In genomic region chr15:99819109-99819440, GRCm38 (mm10) we compare ENCODE assay signal across 8 mouse cellular contexts. TPM values are rescaled to one million over a fixed set of nuclear protein-coding genes. Genes with fewer than 3 reads are reported as not detected.
A peak's percentile ranks its signal among the peaks of the same experiment; 100 is the strongest.
DNase-seq lines count a peak whose midpoint lies in the region; ATAC-seq and TF ChIP-seq lines count a peak whose summit lies in the region.

No protein-coding gene starts in this region.

- DNase-seq in heart, postnatal 25 days (ENCODE audit: low spot score): no peak
- no peak for DNase-seq in CH12.LX (ENCODE audit: extremely low read depth)
- DNase-seq in hindbrain, embryonic 10.5 days (ENCODE audit: low spot score): no peak
- no peak for DNase-seq in cerebellum, postnatal 10 days
- no peak for DNase-seq in right cerebral cortex, postnatal 10 days (ENCODE audit: low spot score in 2 of 2)
- DNase-seq in left cerebral cortex, postnatal 4 days: no peak

- H3K9me3 ChIP-seq in heart, embryonic 13.5 days: no peaks in the 10 kb centered on the region
- peaks cover 17% of the 10 kb centered on the region for H3K9me3 ChIP-seq in CH12.LX (replicated peaks; ENCODE audit: low read length)
- 0 out of 2 replicates have a peak, but pooled peaks cover 3% of the 10 kb centered on the region for H3K9me3 ChIP-seq in hindbrain, embryonic 10.5 days

- no peaks in the 10 kb centered on the region for H3K27me3 ChIP-seq in heart, embryonic 13.5 days (replicated peaks)
- no peaks in the 10 kb centered on the region for H3K27me3 ChIP-seq in CH12.LX (replicated peaks)
- no peaks in the 10 kb centered on the region for H3K27me3 ChIP-seq in hindbrain, embryonic 10.5 days (ENCODE audit: insufficient read depth, poor library complexity, severe bottlenecking)

- H3K27ac ChIP-seq in heart, embryonic 13.5 days (replicated peaks): peak overlapping the region; percentile 96
- H3K27ac ChIP-seq in CH12.LX (ENCODE audit: insufficient read depth, low read depth): peak overlapping the region; percentile 95
- H3K27ac ChIP-seq in hindbrain, embryonic 10.5 days: peak overlapping the region; percentile 87
- peak overlapping the region; percentile 75 for H3K27ac ChIP-seq in macrophage

- WGBS in heart, embryonic 13.5 days: 9% methylated on average over 6 of the region's 6 CpGs
- WGBS in hindbrain, embryonic 10.5 days: 24% methylated on average over 6 of the region's 6 CpGs
- WGBS in macrophage (ENCODE audit: missing documents): 78% methylated on average over 6 of the region's 6 CpGs

- H3K4me2 ChIP-seq in heart, embryonic 13.5 days: peak overlapping the region; percentile 77
- peak overlapping the region; percentile 89; the same call in 1 of the 2 replicates for H3K4me2 ChIP-seq in CH12.LX (ENCODE audit: insufficient read depth, low read depth, poor library complexity, severe bottlenecking)

- no peak; the same call in 1 of the 2 replicates for TF ChIP-seq POLR2A in CH12.LX (IDR thresholded peaks at IDR 0.05; ENCODE audit: low read depth, low read length)

- TF ChIP-seq RAD21 in CH12.LX (IDR thresholded peaks at IDR 0.05; ENCODE audit: low read depth, low read length): no peak

- no peak for TF ChIP-seq CTCF in CH12.LX (conservative IDR thresholded peaks at IDR 0.05 in 1 of 2, IDR thresholded peaks at IDR 0.05 in 1 of 2; ENCODE audit: low read depth in 2 of 2, low read length in 2 of 2)

- TF ChIP-seq EP300 in CH12.LX (IDR thresholded peaks at IDR 0.05; ENCODE audit: low read length): no peak

- H3K9ac ChIP-seq in heart, embryonic 13.5 days: peak overlapping the region; percentile 86
- peak overlapping the region; percentile 61 for H3K9ac ChIP-seq in CH12.LX (ENCODE audit: insufficient read depth, low read depth)

- H3K79me2 ChIP-seq in CH12.LX (replicated peaks; ENCODE audit: control insufficient read depth, extremely low read depth, insufficient read depth, poor library complexity, severe bottlenecking): peaks cover 15% of the 10 kb centered on the region
- peaks cover 51% of the 10 kb centered on the region for H3K79me2 ChIP-seq in macrophage (ENCODE audit: inconsistent target)

- no peak for ATAC-seq in heart, embryonic 13.5 days (ENCODE audit: extremely low read depth, insufficient number of reproducible peaks, low FRiP score, low TSS enrichment)

- peaks cover 44% of the 10 kb centered on the region for H3K4me1 ChIP-seq in heart, embryonic 13.5 days
- H3K4me1 ChIP-seq in CH12.LX (ENCODE audit: control insufficient read depth in 1 of 2, insufficient read depth in 2 of 2): peaks cover 3 to 32% of the 10 kb centered on the region in 2 experiments
- peaks cover 34% of the 10 kb centered on the region for H3K4me1 ChIP-seq in hindbrain, embryonic 10.5 days (replicated peaks)

- peak overlapping the region; percentile 57 for H3K4me3 ChIP-seq in heart, embryonic 13.5 days
- H3K4me3 ChIP-seq in CH12.LX (replicated peaks in 1 of 3; ENCODE audit: low read depth in 2 of 3, low read length in 2 of 3, poor library complexity in 1 of 3) (peak overlapping the region; percentile 61 to 70 (median 63)), macrophage (ENCODE audit: inconsistent target) (peak overlapping the region; percentile 53)
- peak overlapping the region; percentile 44 for H3K4me3 ChIP-seq in hindbrain, embryonic 10.5 days

- in situ Hi-C loops in CH12.LX (cut with MboI; ENCODE audit: low pct_ligation_motif_present, low pct_unique_long_range_greater_than_20kb, low sequenced_read_pairs): no loop called here

- dilution Hi-C loops in CH12.LX (cut with MboI; ENCODE audit: extremely low pct_ligation_motif_present, extremely low pct_unique_long_range_greater_than_20kb, low sequenced_read_pairs): no loop called here

- intact Hi-C loops in heart, postnatal 25 days (cut with DNase I): no loop called here
- intact Hi-C loops in left cerebral cortex, postnatal 4 days (cut with DNase I): no loop called here

- H3K36me3 ChIP-seq in heart, embryonic 13.5 days: peaks cover 23% of the 10 kb centered on the region
- peaks cover 6 to 17% of the 10 kb centered on the region in 2 experiments for H3K36me3 ChIP-seq in CH12.LX (replicated peaks in 1 of 2; ENCODE audit: control insufficient read depth in 1 of 2, insufficient read depth in 1 of 2, low read length in 1 of 2)
- peaks cover 12% of the 10 kb centered on the region for H3K36me3 ChIP-seq in hindbrain, embryonic 10.5 days
- no peaks in the 10 kb centered on the region for H3K36me3 ChIP-seq in macrophage (ENCODE audit: inconsistent target)

TF ChIP-seq in CH12.LX, 34 proteins besides CTCF, POLR2A, EP300 and RAD21:
- TF ChIP-seq USF2 (conservative IDR thresholded peaks at IDR 0.05; ENCODE audit: low read depth, low read length) (no peak), MAZ (IDR thresholded peaks at IDR 0.05; ENCODE audit: low read depth, low read length) (no peak), HCFC1 (IDR thresholded peaks at IDR 0.05; ENCODE audit: low read depth, low read length) (no peak)
TF ChIP-seq in CH12.LX: peak in this region for 0.

RNA-seq across cellular contexts. Expression of gene Cers5, which starts 46.4 kb away (rescaled TPM):
- polyA plus RNA-seq in heart, embryonic 13.5 days (2015; fragmentation: Nextera tagmentation; extraction: Ambion mirVana): 51.6 and 54.7 TPM in 2 replicates
- total RNA-seq in heart, postnatal 25 days (2021): 10 to 100 TPM; 18.2 to 18.5 TPM
- 45.0 and 48.9 TPM in 2 replicates for total RNA-seq in CH12.LX (2012; rRNA removed)
- 140 and 149 TPM in 2 replicates for total RNA-seq in CH12.LX (2014; rRNA removed)
- polyA plus RNA-seq in CH12.LX (2012; ENCODE audit: insufficient read length, low read depth): 83.7 and 94.3 TPM in 2 replicates
- polyA plus RNA-seq in hindbrain, embryonic 10.5 days (2016; fragmentation: Nextera tagmentation; extraction: Ambion mirVana): 59.1 and 61.3 TPM in 2 replicates
- total RNA-seq in macrophage (2018; cell fraction: chromatin; rRNA removed): 10 to 100 TPM; 11.1 to 77.2 (median 45.3) TPM
- total RNA-seq in macrophage (2018; cell fraction: cytosol; rRNA removed): 10 to 100 TPM; 20.4 to 46.7 (median 31.2) TPM
- 10 to 100 TPM; 12.9 to 83.5 (median 40.7) TPM for total RNA-seq in macrophage (2018; cell fraction: nucleus; rRNA removed)
- polyA plus RNA-seq in macrophage (2018): 30.6 to 52.5 TPM (median 40.5 TPM) in 3 replicates
- total RNA-seq in left cerebral cortex, postnatal 4 days (2021): 10 to 100 TPM; 58.0 to 62.3 TPM

RNA-seq across cellular contexts. Expression of gene Lima1, which starts 56.2 kb away (rescaled TPM):
- polyA plus RNA-seq in heart, embryonic 13.5 days (2015; fragmentation: Nextera tagmentation; extraction: Ambion mirVana): 17.6 and 17.8 TPM in 2 replicates
- 10 to 100 TPM; 17.9 to 20.2 TPM for total RNA-seq in heart, postnatal 25 days (2021)
- total RNA-seq in CH12.LX (2012; rRNA removed) (16.8 and 18.7 TPM in 2 replicates), CH12.LX (2014; rRNA removed) (10.0 and 10.3 TPM in 2 replicates)
- polyA plus RNA-seq in CH12.LX (2012; ENCODE audit: insufficient read length, low read depth) (24.4 and 26.9 TPM in 2 replicates), macrophage (2018) (43.9 to 108 TPM (median 59.6 TPM) in 3 replicates)
- polyA plus RNA-seq in hindbrain, embryonic 10.5 days (2016; fragmentation: Nextera tagmentation; extraction: Ambion mirVana): 29.5 and 33.4 TPM in 2 replicates
- 100 to 1,000 TPM in 18 of 26 experiments, 10 to 100 TPM in 8; 46.4 to 361 (median 119) TPM for total RNA-seq in macrophage (2018; cell fraction: chromatin; rRNA removed)
- 100 to 1,000 TPM in 1 of 26 experiments, 10 to 100 TPM in 25; 34.0 to 109 (median 53.6) TPM for total RNA-seq in macrophage (2018; cell fraction: cytosol; rRNA removed)
- total RNA-seq in macrophage (2018; cell fraction: nucleus; rRNA removed): 100 to 1,000 TPM in 5 of 26 experiments, 10 to 100 TPM in 21; 36.8 to 152 (median 80.4) TPM
- total RNA-seq in left cerebral cortex, postnatal 4 days (2021): 10 to 100 TPM; 13.6 to 15.6 TPM
